Mouse (Mus musculus) midbrain, embryonic 16.5 days (tissue): ENCODE results near the gene Mapkap1. TPM values are rescaled to one million over a fixed set of nuclear protein-coding genes. Genes with fewer than 3 reads are reported as not detected.

Experiments used
- ATAC-seq: fragments of 200-750 bp; cut with Nextera tagmentation; 2 replicates; pipeline ENCODE4 v1.8.0; 2017; ENCODE audit warnings: moderate TSS enrichment
- H3K27ac ChIP-seq: fragments of 300-500 bp; sonication (generic); 2 replicates; pipeline ENCODE4 v1.5.1; 2014; ENCODE audit warnings: mild to moderate bottlenecking, low read length, mixed read lengths
- H3K27me3 ChIP-seq: fragments of 300-500 bp; sonication (generic); 2 replicates; pipeline ENCODE4 v1.6.1; 2014; ENCODE audit warnings: low read depth, low read length, mixed read lengths; ENCODE audit not compliant: control insufficient read depth, insufficient read depth
- H3K36me3 ChIP-seq: fragments of 300-500 bp; sonication (generic); 2 replicates; pipeline ENCODE4 v1.6.1; 2014; ENCODE audit warnings: mild to moderate bottlenecking, low read length, moderate library complexity, mixed read lengths; ENCODE audit not compliant: control insufficient read depth, insufficient read depth
- H3K4me1 ChIP-seq: fragments of 300-500 bp; sonication (generic); 2 replicates; pipeline ENCODE4 v1.6.1; 2014; ENCODE audit warnings: mild to moderate bottlenecking, low read length, mixed read lengths; ENCODE audit not compliant: control insufficient read depth, insufficient read depth
- H3K4me2 ChIP-seq: fragments of 300-500 bp; sonication (generic); 2 replicates; pipeline ENCODE4 v1.6.1; 2014; ENCODE audit warnings: mild to moderate bottlenecking, low read length, mixed read lengths
- H3K4me3 ChIP-seq: fragments of 300-500 bp; sonication (generic); 2 replicates; pipeline ENCODE4 v1.5.1; 2014; ENCODE audit warnings: low read depth, mild to moderate bottlenecking, low read length, moderate library complexity, mixed read lengths
- H3K9ac ChIP-seq: fragments of 300-500 bp; sonication (generic); 2 replicates; pipeline ENCODE4 v1.6.1; 2014; ENCODE audit warnings: low read depth, low read length, mixed read lengths
- H3K9me3 ChIP-seq: fragments of 300-500 bp; sonication (generic); replicated peaks from 2 replicates; pipeline ENCODE4 v1.6.1; 2014; ENCODE audit warnings: mild to moderate bottlenecking, low read length, mixed read lengths; ENCODE audit not compliant: control insufficient read depth, poor library complexity, severe bottlenecking
- WGBS: fragments of 180-500 bp; shearing (Covaris S2); extraction: QIAGEN DNeasy Blood & Tissue Kit; methylation state at CpG from one replicate; pipeline ENCODE4 v1.1.7; 2014; 5-methylcytosine and 5-hydroxymethylcytosine counted together
- polyA plus RNA-seq: library from polyadenylated mRNA; unstranded; fragments of >200 nt; fragmentation: Nextera tagmentation; extraction: Ambion mirVana; gene quantifications from 2 replicates; pipeline ENCODE4 v1.2.1, GENCODE M21; 2015

Gene Mapkap1
- polyA plus RNA-seq, 1 experiment from 2014 or later = 89.1 TPM

DNA sequence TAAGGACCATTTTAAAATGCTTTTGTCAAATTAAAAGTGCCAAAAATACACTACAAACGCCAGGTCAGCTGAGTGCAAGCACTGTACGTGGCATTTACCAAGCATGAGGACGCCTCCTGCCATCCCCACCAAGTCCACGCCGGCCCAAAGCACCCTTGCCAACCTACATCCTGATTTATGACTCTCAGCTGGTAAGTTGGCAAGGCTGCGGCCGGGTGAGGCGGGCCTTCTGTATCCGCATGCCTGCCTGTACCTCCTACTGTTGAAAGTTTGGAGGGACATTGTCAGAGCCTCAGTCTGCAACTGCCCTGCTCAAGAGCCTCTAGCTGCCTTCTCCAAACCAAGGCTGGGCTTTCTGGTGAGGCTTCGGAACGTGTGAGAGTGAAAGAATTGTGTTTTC, 215.9 kb downstream of the Mapkap1 start:
- ATAC-seq = no peak
- Histone ChIP-seq H3K27me3 (no peaks in the 10 kb centered on the region), H3K27ac (no peak overlapping the region), H3K4me1 (no peaks in the 10 kb centered on the region), H3K4me3 (no peak overlapping the region), H3K9me3 (no peaks in the 10 kb centered on the region), H3K4me2 (no peak overlapping the region), H3K9ac (no peak overlapping the region), H3K36me3 (0 out of 2 replicates have a peak, but pooled peaks cover 2% of the 10 kb centered on the region)
- WGBS = 91% methylated on average over 11 of the region's 11 CpGs

DNA sequence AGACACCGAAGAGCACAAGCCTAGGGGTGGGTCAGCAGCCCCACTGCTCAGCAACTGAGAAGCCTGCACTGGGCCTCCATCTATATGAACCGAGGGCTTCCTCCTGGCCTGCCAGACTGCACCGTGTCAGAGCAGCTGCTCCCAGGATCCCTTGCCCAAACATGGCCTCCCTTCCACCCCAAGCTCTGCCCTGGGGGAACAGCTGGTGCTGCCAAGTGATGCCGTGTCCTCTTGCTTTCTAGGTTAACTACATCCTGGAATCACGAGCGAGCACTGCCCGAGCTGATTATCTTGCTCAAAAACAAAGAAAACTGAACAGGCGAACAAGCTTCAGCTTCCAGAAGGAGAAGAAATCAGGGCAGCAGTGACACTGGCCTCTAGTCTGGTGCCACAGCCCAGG, 216.6 kb downstream of the Mapkap1 start:
- WGBS = 79% methylated on average over 8 of the region's 8 CpGs
- no peak for ATAC-seq
- H3K27me3 ChIP-seq = no peaks in the 10 kb centered on the region
- H3K4me1 ChIP-seq = no peaks in the 10 kb centered on the region
- no peaks in the 10 kb centered on the region for H3K9me3 ChIP-seq
- no peak overlapping the region for H3K4me3 ChIP-seq
- H3K36me3 ChIP-seq = 0 out of 2 replicates have a peak, but pooled peaks cover 2% of the 10 kb centered on the region
- no peak overlapping the region for H3K9ac ChIP-seq
- no peak overlapping the region for H3K4me2 ChIP-seq
- H3K27ac ChIP-seq = no peak overlapping the region

DNA sequence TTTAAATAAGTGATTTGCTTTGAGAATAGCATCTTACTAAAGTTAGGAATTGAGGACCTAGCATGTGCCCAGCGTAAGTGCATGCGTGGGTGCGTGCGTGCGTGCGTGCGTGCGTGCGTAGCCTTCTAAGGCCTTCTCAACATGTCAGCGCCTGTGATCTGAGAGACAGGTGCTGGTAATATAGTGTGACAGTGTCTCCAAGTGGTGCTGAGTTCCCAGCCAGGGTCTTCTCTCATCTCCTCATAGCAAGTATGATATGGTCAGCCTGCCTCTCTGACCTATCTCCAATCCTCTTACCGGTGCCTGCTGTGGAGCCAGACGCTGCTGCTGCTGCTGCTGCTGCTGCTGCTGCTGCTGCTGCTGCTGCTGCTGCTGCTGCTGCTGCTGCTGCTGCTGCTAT, 217.5 kb downstream of the Mapkap1 start:
- WGBS = 90% methylated on average over 12 of the region's 12 CpGs
- H3K4me2 ChIP-seq = no peak overlapping the region
- H3K9ac ChIP-seq = no peak overlapping the region
- no peak overlapping the region for H3K4me3 ChIP-seq
- H3K27ac ChIP-seq = no peak overlapping the region
- ATAC-seq = no peak
- no peaks in the 10 kb centered on the region for H3K9me3 ChIP-seq
- H3K36me3 ChIP-seq = 0 out of 2 replicates have a peak, but pooled peaks cover 2% of the 10 kb centered on the region
- no peaks in the 10 kb centered on the region for H3K27me3 ChIP-seq
- no peaks in the 10 kb centered on the region for H3K4me1 ChIP-seq

DNA sequence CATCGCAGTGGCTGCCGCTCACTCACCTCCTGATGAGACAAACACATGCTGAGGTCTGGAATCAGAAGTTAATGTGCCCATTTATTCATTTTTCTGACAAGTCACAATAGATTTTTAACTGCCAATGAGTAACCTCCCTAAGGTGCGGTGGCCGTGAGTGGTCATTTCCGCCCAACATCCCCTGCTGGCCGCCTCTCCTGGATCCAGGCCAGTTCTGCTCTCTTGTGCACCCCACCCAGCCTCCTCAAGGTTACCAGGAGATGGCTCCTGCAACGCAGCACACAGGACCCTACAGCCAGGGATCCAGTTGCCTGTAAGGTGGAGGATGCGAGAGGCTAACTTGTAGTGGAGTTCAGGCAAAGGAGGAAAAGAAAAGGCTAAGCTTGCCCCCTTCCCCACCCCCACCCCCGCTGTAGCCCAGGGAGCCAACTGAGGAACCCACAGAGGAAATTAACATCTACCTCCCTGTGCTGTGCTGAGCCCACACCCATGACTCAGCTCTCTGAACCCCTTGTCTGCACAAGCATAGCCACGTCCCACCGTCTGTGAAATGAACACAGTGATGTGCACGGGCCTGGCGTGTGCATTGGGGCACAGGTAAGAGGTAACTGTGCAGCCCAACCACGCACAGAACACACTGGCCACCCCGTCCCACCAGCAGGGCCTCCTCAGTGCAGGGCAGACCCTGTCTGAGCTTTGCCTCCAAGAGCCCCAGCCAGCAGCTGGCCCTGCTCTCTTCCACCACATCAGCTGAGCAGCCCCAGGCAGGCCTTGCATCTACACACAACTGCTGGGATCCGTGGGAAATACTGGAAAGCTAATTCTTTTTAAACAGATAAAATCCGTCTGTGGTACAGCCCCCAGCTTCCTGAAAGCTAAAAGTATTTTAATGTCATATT, 221.0 kb downstream of the Mapkap1 start:
- H3K27ac ChIP-seq = peak overlapping the region; percentile 49; the same call in 1 of the 2 replicates
- H3K4me1 ChIP-seq = no peaks in the 10 kb centered on the region
- H3K4me3 ChIP-seq = no peak overlapping the region
- ATAC-seq = no peak
- no peak overlapping the region for H3K4me2 ChIP-seq
- no peaks in the 10 kb centered on the region for H3K27me3 ChIP-seq
- 0 out of 2 replicates have a peak, but pooled peaks cover 2% of the 10 kb centered on the region for H3K36me3 ChIP-seq
- H3K9ac ChIP-seq = no peak overlapping the region
- H3K9me3 ChIP-seq = no peaks in the 10 kb centered on the region
- 76% methylated on average over 17 of the region's 17 CpGs for WGBS

DNA sequence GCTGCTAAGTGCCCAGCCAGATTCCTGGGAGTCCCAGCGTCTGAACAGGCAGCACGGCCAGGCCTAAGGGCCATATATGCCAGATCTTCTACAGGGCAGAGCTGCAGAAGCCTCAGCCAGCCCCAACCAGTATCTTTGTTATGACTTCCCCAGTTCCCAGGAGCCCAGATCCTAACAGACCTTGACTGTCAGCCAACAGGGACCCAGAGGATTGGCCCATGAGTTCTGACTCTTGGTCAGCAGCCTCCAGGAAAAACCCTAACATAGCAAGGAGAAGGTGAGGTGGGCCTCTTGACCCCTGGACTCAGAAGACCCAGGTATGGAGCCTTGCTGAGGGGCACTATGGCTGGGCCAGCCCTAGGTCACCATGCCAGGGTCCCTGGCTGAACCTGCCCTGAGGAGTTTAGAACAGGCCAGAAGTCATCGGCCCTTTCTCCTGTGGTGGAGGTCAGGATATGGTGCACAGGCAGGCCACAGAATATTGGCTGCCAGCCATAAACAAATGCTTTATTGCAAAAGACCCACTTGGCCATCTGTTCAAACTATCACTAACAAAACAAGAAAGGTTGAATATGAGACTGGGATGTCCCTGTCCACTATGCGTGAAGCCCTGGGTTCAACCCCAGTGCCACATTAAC, 222.5 kb downstream of the Mapkap1 start:
- Histone ChIP-seq H3K4me2 (no peak overlapping the region), H3K27ac (no peak overlapping the region), H3K4me3 (no peak overlapping the region), H3K27me3 (no peaks in the 10 kb centered on the region), H3K4me1 (no peaks in the 10 kb centered on the region), H3K36me3 (0 out of 2 replicates have a peak, but pooled peaks cover 2% of the 10 kb centered on the region), H3K9ac (no peak overlapping the region), H3K9me3 (no peaks in the 10 kb centered on the region)
- WGBS = 84% methylated on average over 4 of the region's 4 CpGs
- no peak for ATAC-seq

DNA sequence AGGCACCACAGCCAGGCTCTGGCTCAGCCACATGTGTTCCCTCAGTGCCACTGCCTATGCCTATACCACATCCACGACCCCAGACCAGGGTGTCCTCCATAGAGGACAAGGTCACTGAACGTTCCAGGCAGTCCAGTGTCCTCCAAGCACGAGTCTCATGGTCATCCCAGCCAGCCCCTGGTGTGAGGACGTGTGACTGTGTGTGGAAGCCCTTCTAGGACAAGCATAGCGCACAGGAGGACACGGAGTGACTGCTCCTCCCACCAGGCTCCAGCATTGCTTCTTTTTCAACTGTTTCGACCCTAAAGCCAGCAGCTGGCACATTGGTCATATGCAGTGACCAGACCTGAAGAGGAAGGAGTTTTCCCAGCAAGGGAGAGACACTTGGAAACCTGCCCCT, 223.2 kb downstream of the Mapkap1 start:
- ATAC-seq = no peak
- Histone ChIP-seq H3K4me1 (no peaks in the 10 kb centered on the region), H3K4me3 (no peak overlapping the region), H3K27me3 (no peaks in the 10 kb centered on the region), H3K27ac (no peak overlapping the region), H3K9me3 (no peaks in the 10 kb centered on the region), H3K36me3 (0 out of 2 replicates have a peak, but pooled peaks cover 2% of the 10 kb centered on the region), H3K9ac (no peak overlapping the region), H3K4me2 (no peak overlapping the region)
- WGBS = 82% methylated on average over 7 of the region's 7 CpGs

DNA sequence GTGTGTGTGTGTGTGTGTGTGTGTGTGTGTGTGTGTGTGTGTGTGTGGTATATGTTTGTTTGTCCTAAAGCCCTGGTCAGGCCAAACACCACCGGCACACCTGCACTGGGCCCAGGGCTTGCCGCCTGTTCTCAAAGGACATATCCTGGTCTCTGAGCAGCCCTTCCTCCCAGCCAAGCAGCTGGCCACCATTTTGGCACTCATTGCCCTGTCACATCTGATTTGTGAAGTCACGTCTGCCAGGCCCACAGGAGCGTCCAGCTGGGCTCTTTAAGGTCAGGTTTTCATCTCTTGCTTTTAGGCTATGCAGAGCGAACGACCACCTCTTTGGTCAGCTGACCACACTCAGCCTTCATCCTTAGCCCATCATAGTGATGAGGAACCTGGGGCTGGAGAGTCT, 223.9 kb downstream of the Mapkap1 start:
- Histone ChIP-seq H3K4me1 (no peaks in the 10 kb centered on the region), H3K9me3 (no peaks in the 10 kb centered on the region), H3K4me2 (no peak overlapping the region), H3K9ac (no peak overlapping the region), H3K36me3 (no peaks in the 10 kb centered on the region), H3K27me3 (no peaks in the 10 kb centered on the region), H3K4me3 (no peak overlapping the region), H3K27ac (no peak overlapping the region)
- 79% methylated on average over 6 of the region's 6 CpGs for WGBS
- no peak for ATAC-seq

DNA sequence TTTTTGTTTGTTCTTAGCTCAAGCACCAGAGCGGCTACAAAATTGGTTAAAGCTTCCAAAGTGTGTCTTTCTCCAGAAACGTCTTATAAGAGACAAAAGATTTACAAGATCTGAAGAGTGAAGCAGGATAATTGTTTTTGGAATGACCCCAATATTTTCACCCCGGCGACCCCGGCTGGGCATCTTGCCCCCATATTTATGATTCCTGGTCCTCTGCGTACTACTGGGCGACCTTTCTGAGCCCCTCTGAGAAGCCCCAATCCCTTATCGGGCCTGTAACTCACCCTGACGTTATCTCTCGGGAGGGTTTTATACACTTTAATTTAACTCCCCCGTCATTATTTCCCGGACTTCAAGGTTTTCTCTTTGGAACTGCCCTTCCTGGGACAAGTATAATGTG, 225.5 kb downstream of the Mapkap1 start:
- no peak overlapping the region for H3K4me3 ChIP-seq
- no peaks in the 10 kb centered on the region for H3K4me1 ChIP-seq
- 78% methylated on average over 12 of the region's 12 CpGs for WGBS
- H3K9ac ChIP-seq = no peak overlapping the region
- no peak overlapping the region for H3K27ac ChIP-seq
- H3K27me3 ChIP-seq = no peaks in the 10 kb centered on the region
- no peak overlapping the region for H3K4me2 ChIP-seq
- H3K36me3 ChIP-seq = no peaks in the 10 kb centered on the region
- ATAC-seq = no peak
- H3K9me3 ChIP-seq = no peaks in the 10 kb centered on the region
